Comparison of ENCODE assay signal across 13 mouse cellular contexts in the genomic region with DNA sequence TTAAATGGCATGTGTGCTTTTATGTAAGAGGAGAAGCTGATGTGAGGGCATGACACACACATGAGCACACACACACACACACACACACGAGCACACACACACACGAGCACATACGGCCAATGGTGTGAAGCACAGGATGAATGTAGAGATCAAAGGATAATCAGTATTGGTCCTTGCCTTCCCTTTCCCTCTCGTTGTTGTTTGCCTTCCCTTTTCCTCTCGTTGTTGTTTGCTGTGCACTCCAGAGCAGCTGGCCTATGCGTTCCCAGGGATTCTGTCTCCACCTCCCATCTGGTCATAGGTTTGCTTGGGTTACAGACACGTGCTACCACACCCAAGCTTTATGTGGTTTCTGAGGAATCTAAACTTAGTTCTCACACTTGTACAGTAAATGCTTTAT.
DNase-seq lines count a peak whose midpoint lies in the region; ATAC-seq and TF ChIP-seq lines count a peak whose summit lies in the region.
"Had no signal": no experiment of that assay in that cellular context is flagged by ENCODE, and none has a peak within 500 bp of the region (broad histone marks: within the 10 kb centered on the region; RNA-seq: fewer than 3 reads in every experiment).

No protein-coding gene starts in this region.

- no peak overlapping the region for H3K4me3 ChIP-seq in embryonic facial prominence, embryonic 10.5 days
- H3K4me3 ChIP-seq in limb, embryonic 15.5 days, result no peak overlapping the region
- no peak overlapping the region for H3K4me3 ChIP-seq in stomach, postnatal 0 days (ENCODE audit: low read depth, low read length)
- H3K4me3 ChIP-seq in cerebellum, adult 2 months (replicated peaks; ENCODE audit: insufficient read depth, low read depth, low read length), result no peak overlapping the region
- H3K4me3 ChIP-seq: midbrain, embryonic 12.5 days had no signal

- H3K4me1 ChIP-seq in embryonic facial prominence, embryonic 10.5 days, result peaks cover 25% of the 10 kb centered on the region
- peaks cover 28% of the 10 kb centered on the region for H3K4me1 ChIP-seq in limb, embryonic 15.5 days
- H3K4me1 ChIP-seq in stomach, postnatal 0 days (replicated peaks; ENCODE audit: control insufficient read depth, insufficient read depth), result no peaks in the 10 kb centered on the region
- no peaks in the 10 kb centered on the region for H3K4me1 ChIP-seq in cerebellum, adult 2 months (ENCODE audit: control insufficient read depth, insufficient read depth, low read length)

- no peaks in the 10 kb centered on the region for H3K27me3 ChIP-seq in embryonic facial prominence, embryonic 10.5 days (replicated peaks; ENCODE audit: low read depth, poor library complexity, severe bottlenecking)
- no peaks in the 10 kb centered on the region for H3K27me3 ChIP-seq in limb, embryonic 15.5 days
- H3K27me3 ChIP-seq in stomach, postnatal 0 days (ENCODE audit: control insufficient read depth, insufficient read depth, low read length), result no peaks in the 10 kb centered on the region
- H3K27me3 ChIP-seq in cerebellum, adult 2 months (ENCODE audit: control insufficient read depth, insufficient read depth, low read length), result peaks cover 4% of the 10 kb centered on the region; the same call in 1 of the 2 replicates

- no peak for TF ChIP-seq CTCF in stomach, postnatal 0 days (IDR thresholded peaks at IDR 0.05; ENCODE audit: low read depth)
- TF ChIP-seq CTCF in cerebellum, adult 2 months (IDR thresholded peaks at IDR 0.05; ENCODE audit: borderline replicate concordance, insufficient read depth, low read depth, low read length), result no peak

- peaks cover 2% of the 10 kb centered on the region; the same call in 1 of the 2 replicates for H3K9me3 ChIP-seq in embryonic facial prominence, embryonic 10.5 days
- H3K9me3 ChIP-seq in limb, embryonic 15.5 days, result no peaks in the 10 kb centered on the region
- H3K9me3 ChIP-seq in stomach, postnatal 0 days (ENCODE audit: control insufficient read depth, low read length), result no peaks in the 10 kb centered on the region
- H3K9me3 ChIP-seq: G1E; midbrain, embryonic 12.5 days had no signal

- 56% methylated on average over 7 of the region's 7 CpGs for WGBS in embryonic facial prominence, embryonic 10.5 days
- WGBS in limb, embryonic 15.5 days, result 30% methylated on average over 7 of the region's 7 CpGs
- WGBS in stomach, postnatal 0 days, result 39% methylated on average over 7 of the region's 7 CpGs
- 63% methylated on average over 7 of the region's 7 CpGs for WGBS in cerebellum, adult 2 months

- ATAC-seq in limb, embryonic 15.5 days (ENCODE audit: insufficient number of reproducible peaks, low FRiP score, low TSS enrichment, low read depth), result peak; percentile 55; the same call in 1 of the 2 replicates
- ATAC-seq in stomach, postnatal 0 days (ENCODE audit: low FRiP score, low TSS enrichment), result peak; percentile 91

- H3K36me3 ChIP-seq in embryonic facial prominence, embryonic 10.5 days (replicated peaks), result no peaks in the 10 kb centered on the region
- H3K36me3 ChIP-seq in limb, embryonic 15.5 days, result no peaks in the 10 kb centered on the region
- H3K36me3 ChIP-seq in stomach, postnatal 0 days (ENCODE audit: control insufficient read depth, insufficient read depth, low read length), result no peaks in the 10 kb centered on the region
- H3K36me3 ChIP-seq: G1E; midbrain, embryonic 12.5 days had no signal

- 0 out of 2 replicates have a peak overlapping the region, but pooled peaks have one; percentile 1 for H3K27ac ChIP-seq in embryonic facial prominence, embryonic 10.5 days (replicated peaks)
- no peak overlapping the region for H3K27ac ChIP-seq in limb, embryonic 15.5 days
- no peak overlapping the region for H3K27ac ChIP-seq in stomach, postnatal 0 days (replicated peaks)
- no peak overlapping the region for H3K27ac ChIP-seq in cerebellum, adult 2 months (ENCODE audit: insufficient read depth, low read length)
- H3K27ac ChIP-seq: midbrain, embryonic 12.5 days had no signal

- DNase-seq in lung, adult 18-20 months, result peak; percentile 42 to 59
- DNase-seq in lung, postnatal 4 days, result no peak
- DNase-seq in embryonic facial prominence, embryonic 10.5 days (ENCODE audit: low spot score), result no peak
- peak; percentile 68 for DNase-seq in stomach, postnatal 0 days (ENCODE audit: low spot score)
- DNase-seq in spleen, postnatal 10 days (ENCODE audit: low spot score in 2 of 2), result no peak
- no peak for DNase-seq in cerebellum, adult 2 months
- DNase-seq in left cerebral cortex, postnatal 4 days, result no peak
- DNase-seq: adrenal gland, adult 2 months; cerebellum, adult 11 months; kidney, postnatal 36 days had no signal

- intact Hi-C loops in left cerebral cortex, postnatal 4 days (cut with DNase I), result no loop called here

- H3K9ac ChIP-seq in limb, embryonic 15.5 days, result no peak overlapping the region
- no peak overlapping the region for H3K9ac ChIP-seq in stomach, postnatal 0 days (ENCODE audit: low read length)
- H3K9ac ChIP-seq: midbrain, embryonic 12.5 days had no signal

- no peak for TF ChIP-seq POLR2A in cerebellum, adult 2 months (IDR thresholded peaks at IDR 0.05; ENCODE audit: borderline replicate concordance, insufficient read depth, low read length)

- H3K4me2 ChIP-seq in limb, embryonic 15.5 days, result no peak overlapping the region
- no peak overlapping the region for H3K4me2 ChIP-seq in stomach, postnatal 0 days (replicated peaks; ENCODE audit: low read depth)
- H3K4me2 ChIP-seq: midbrain, embryonic 12.5 days had no signal

- TF ChIP-seq EP300 in stomach, postnatal 0 days (optimal IDR thresholded peaks at IDR 0.05), result no peak

Comparison
In these comparisons a context has a peak if more than half of its experiments do, and no peak if none do; other contexts are left out.
1. DNase-seq: peak in lung, adult 18-20 months (2 of 2) and stomach, postnatal 0 days (single experiment); none in lung, postnatal 4 days (0 of 2), embryonic facial prominence, embryonic 10.5 days (single experiment), spleen, postnatal 10 days (0 of 2), cerebellum, adult 2 months (0 of 2) and left cerebral cortex, postnatal 4 days (single experiment).